Mouse (Mus musculus): ENCODE data around the gene Zfr2.

GRCm38 (mm10) chr10:81191342-81191982 lies 41.5 kb upstream of the Zfr2 start:
- no peak for TF ChIP-seq POLR2A (IDR thresholded peaks at IDR 0.05; ENCODE audit: borderline replicate concordance, insufficient read depth, low read length)
- TF ChIP-seq CTCF (IDR thresholded peaks at IDR 0.05; ENCODE audit: borderline replicate concordance, insufficient read depth, low read depth, low read length), result no peak
